Mouse (Mus musculus): ENCODE results near the gene Cutal.

DNA sequence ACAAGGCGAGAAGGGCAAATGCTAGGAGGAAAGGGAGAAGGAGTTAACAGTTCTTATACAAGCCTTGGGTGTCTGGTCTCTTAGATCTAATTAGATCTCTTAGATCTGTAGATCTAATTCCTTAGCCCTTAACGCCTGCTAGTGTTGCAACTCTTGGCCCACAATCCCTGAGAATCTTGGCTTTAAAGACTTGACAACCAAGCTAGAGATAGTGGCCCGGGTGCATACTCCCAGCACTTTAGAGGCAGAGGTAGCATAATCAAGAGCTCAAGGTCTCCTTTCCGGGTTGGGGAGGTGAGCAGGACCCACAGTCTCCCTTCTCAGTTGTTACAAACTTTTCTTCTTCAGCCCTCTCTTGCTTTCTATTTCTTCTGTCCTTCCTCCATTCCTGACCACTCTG is 46.6 kb upstream of the Cutal start:
- TF ChIP-seq CTCF (IDR thresholded peaks at IDR 0.05; ENCODE audit: borderline replicate concordance, insufficient read depth, low read depth, low read length) (no peak), POLR2A (IDR thresholded peaks at IDR 0.05; ENCODE audit: borderline replicate concordance, insufficient read depth, low read length) (no peak)

Data from cerebellum, adult 2 months (tissue).